Mouse (Mus musculus) lung, postnatal 14 days (tissue): ENCODE data around the gene Slc38a3.

ENCODE experiments used
- DNase-seq: peaks from one replicate; pipeline ENCODE4 v3.0.0; 2021

Gene Slc38a3

DNA sequence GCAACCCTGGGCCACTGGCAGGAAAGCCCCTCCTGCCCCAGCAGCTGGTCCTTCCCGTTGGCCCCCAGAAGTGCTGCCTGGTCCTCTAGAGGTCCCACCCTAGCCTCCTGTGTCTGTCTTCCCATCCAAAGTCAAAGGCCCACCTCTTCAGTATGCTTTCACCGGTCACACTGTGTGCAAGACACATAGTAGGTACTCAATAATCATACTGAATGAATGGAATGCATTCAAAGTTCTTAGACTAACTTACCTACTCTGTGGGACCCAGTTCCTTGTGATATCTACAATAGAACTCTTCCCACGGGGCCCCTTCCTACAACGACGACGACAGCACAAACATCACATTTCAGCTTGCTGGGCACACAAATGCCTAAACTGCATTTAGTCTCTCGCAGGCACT is 4.0 kb downstream of the Slc38a3 start:
- DNase-seq, result no peak

DNA sequence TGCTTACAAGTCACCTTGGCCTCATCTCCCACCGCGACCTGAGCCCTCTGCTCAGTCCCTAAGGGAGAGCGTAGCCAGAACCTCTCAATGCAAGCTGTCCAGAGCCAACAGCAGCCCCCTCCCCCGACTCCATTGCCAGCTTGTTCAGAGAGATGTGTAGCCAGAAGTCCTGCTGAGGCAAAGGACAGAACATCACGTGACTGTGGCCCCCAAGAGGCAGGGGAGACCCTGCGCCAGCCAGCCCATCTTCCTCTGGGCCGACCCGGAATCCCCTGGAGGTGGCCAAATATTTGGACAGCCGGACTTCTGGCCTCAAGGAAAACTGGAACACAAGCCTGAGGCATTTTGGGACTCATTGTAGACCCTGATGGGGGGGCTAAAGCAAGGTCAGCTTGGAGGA is 5.8 kb downstream of the Slc38a3 start:
- DNase-seq, result no peak

DNA sequence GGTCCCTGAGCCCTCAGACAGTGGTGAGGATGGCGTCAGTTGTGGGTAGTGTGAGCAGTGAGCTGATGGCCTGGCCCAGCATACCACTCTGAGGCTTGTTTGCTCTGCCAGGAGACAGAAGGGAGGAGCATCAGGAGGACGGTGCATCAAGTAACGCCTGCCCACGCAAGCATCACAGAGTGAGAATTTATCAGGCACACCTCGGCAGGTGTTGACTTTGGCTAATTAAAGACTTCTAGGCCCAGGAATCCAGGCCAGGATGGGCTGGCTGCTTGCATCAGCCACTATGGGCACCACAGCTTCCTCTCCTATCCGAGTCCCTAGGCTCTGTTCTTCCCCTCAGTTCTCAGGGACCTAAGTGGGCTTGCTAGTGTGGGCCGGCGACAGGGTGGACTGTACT is 7.0 kb downstream of the Slc38a3 start:
- no peak for DNase-seq

DNA sequence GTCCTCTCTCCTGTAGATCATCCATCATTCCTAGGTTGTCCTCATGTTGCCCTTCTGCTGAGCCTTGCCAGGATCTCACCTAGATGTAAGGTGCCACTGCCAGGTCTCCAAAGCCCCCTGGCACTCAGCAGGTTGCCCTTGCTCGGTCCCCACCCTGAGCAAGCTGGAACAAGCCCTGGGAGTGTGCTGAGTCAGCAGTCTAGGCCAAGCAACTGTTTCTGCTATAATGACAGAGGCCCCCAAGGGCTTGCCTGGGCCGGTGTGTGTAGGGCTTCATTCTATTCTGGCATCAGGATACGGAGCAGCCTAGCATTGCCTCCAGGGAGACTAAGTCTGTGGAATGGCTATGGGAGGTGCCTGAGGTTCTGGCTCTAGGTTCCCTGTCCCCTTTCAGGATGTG is 8.6 kb downstream of the Slc38a3 start:
- DNase-seq, result no peak

DNA sequence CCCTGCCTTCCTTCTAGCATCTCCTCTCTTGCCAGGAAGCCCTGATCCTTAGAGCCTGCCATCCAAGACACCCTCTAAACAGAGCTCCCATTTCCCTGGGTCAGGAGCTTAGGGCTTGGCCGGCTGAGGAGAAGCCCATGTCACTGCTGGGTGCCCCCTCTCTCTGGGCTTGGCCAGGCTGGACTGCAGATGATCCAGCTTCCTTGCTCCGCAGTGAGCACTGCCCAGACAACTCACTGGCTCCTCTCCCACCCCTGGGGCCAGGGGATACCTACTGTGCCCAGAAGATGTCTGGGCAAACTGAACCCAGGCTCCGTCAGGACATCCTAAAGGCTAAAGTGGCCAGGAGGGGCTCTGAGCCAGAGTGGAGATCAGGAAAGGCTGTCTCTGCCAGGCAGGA is 9.4 kb downstream of the Slc38a3 start:
- DNase-seq, result no peak

DNA sequence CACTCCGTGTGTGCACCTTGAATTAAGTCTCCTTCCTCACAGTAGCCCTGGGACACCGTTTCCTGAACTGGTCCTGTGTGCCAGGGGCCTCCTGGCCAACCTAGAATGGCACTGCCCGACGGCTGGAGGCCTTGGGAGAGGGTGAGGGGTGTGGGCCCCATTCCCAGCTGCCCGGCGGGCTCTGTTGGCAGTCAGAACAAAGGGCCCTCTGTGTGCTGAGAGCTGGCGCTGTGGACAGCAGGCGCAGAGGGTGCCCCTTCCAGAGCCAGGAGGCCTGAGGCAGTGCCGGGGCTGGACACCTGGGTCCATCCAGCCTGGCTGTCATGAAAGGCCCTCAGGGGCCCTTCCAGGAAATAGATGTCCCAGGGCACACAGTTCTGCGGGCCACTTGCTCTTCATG is 9.8 kb downstream of the Slc38a3 start:
- DNase-seq, result no peak

DNA sequence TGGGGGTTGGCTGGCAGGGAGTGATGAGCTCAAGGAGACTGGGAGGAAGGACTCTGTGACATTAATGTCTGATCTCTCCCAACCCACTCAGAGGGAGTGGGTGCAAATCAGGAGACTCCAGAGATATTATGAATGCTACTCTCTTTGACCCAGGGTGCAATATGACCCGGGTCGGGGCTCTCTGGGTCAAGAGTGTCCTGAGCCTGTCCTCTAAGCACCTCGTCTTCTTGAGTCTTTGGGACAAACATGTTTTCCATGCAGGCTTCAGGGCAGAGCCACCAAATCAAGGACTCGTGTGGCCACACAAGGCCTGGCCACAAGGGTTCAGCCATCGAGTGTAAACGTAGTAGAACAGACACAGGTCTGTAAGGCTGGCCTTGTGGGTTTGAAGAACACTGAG is 11.2 kb downstream of the Slc38a3 start:
- no peak for DNase-seq

DNA sequence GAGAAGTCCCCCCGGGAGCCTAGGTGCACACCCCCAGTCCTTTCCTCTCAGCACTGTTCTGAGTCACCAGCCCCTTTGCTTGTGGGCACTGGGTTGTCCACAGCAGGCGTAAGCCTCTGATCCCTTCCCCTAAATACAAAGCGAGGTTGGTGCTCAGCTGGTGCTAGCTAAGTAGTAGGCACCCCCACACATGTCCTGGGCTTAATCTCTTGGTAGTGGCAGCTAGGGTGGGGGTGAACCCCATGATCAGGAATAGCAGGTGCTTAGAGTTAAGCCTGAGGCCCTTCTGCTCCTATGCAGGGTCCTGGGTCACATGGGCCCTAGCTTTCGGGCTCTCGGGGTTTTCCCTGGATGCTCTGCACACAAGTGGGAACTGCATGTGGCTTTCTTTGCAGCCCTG is 12.2 kb downstream of the Slc38a3 start:
- DNase-seq, result no peak

DNA sequence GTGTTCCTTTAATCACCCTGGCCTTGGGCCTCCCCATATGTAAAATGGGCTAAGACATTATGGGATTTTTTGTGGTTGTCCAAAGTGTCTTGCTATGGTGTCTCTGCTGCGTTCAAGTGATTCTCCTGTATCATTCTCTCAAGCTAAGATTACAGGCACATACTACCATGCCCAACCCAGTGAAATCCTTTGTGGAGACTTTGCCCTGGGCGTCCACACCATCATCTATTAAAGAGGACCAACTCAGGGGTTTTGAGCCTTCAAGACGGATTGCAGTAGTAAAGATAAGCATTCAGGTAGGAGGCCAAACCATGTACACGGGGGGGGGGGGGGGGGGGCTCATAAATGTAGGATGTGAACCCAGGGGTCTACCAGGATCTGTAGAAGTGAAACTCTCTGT is 14.7 kb downstream of the Slc38a3 start:
- no peak for DNase-seq

DNA sequence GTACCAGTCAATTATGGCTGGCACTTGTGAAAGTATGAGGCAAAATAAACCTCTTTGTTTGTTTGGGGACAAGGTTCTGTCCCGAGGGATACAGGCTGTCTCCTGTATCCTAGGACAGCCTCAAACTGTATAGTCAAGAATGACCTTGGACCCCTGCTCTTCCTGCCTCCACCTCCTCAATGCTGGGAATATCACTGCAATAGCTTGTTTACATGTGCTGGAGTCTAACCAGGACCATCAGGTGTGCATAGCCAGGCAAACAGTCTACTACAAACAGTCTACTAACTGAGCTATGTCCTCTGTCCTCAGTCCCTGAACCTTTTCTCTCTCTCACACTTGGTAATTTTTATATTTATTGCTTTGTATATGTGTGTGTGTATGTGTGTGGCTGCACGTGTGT is 15.9 kb downstream of the Slc38a3 start:
- no peak for DNase-seq

DNA sequence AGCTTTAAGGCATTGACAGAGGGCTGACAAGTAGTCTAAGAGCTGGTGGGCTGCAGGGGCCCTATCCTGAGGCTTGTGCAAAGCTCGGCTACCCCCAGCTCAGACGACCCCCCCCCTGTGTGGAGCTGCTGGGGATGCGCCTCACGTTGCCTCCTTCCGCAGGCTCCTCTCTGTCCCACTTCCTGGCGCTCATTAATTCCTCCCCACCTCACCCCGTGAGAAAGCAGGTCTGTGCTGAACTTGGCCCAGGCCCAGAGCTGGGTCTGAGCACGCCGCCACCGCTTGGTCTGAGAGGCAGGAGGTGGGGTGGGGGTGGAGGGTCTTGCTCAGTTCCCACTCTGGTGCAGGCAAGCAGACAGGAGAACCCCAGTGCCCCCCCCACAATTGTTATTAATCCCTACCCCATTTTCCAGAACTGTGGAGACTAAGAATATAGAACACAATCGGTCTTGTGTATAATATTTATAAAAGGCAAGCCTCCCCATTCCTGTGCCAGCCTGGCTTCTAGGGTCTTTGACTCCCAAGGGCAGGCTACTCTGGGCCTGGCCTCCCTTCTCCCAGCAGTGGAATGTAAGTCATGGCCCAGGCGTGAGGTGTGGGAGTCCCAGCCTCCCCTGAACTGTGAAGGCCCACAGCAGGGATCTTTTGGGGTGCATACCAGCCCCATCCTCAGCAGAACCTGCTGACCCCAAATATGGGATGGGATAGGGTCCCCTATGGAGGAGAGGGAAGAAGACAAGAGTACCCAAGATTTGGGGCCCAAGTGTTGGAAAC is 18.4 kb downstream of the Slc38a3 start:
- no peak for DNase-seq

DNA sequence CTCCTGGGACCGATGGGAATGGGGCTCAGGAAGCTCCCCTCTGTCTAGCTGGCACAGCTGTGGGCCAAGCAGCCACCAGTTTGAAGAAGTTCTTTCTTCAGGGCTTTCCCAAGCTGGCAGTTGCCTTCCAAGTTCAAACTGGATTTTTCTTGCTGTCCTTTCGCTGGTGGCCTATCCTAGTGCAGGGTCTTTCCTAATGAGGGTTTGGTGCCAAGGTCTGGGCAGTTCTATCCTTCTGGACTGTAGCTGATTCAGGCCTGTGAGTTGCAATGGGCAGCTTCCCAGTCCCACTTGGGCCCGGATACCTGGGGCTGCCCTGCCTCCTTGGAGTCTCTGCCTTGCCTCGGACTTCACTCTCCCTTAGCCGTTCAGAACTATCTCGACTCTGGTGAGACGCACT is 19.1 kb downstream of the Slc38a3 start:
- DNase-seq, result no peak

DNA sequence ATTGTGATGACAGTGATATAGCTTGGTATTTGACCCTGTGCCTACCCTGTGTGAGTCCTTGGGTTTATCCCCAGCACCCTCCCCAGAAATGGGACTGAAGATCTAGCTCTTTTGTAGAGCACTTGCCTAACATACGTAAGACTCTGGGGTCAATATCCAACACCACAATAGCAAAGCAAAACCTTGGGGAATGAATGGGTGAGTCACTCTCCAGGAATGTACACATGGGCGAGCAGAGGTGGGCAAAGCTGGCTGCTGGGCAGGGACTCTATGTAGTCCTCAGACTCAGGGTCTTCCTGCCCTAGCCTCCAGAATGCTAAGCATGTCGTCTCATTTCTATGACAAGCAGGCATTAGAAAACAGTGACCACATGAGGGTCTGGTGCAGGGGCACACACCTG is 20.6 kb downstream of the Slc38a3 start:
- DNase-seq, result no peak

DNA sequence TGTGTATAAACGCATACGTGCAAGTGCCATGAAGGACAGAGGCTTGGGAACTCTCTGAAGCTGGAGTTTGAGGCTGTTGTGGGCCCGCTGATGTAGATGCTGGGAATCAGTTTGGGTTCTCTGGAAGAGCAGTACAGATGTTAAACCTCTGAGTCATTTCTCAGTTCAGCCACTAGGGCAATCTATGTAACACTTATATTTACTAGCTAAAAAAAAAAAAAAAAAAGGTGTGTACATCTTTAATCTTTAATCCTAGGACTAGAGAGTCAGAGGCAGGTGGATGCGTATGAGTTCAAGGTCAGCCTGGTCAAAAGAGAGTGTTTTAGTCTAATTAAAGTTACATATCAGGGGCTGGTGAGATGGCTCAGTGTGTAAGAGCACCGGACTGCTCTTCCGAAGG is 22.4 kb downstream of the Slc38a3 start:
- no peak for DNase-seq

DNA sequence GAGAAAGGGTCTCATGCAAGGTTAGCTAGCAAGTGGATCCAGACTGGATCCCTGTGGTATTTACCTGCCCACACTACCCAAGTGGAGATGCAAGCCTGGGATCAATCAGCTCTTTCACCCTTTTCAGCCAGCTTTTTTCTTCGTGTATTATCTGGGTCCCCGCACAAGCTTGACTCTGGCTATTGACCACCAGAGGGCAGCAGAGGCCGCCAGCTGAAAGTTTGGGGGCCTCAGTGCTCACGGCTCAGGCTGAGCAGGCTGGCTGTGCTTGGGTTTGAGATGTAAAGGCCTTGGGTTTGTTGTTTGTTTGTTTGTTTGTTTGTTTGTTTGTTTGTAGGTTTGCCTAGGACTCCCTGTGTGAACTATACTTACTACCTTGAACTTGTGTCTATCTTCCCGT is 23.8 kb downstream of the Slc38a3 start:
- peak; percentile 88 for DNase-seq

DNA sequence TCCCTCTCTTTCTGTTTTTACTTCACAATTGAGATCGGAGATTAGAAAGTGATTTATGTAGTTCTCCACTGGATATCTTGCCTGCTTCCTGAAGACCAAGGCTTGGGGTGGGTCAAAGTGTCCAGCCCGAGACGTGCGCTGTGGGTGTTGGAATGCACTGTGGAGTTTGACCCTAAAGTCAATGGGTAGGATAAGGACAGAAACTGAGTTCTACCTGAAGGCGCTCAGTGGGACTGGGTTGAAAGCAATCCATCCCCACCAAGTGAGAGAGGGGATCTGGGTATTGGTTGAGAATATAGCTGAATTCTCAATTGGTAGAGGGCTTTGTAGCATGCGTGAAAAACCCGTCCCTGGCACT is 24.2 kb downstream of the Slc38a3 start:
- DNase-seq, result no peak

DNA sequence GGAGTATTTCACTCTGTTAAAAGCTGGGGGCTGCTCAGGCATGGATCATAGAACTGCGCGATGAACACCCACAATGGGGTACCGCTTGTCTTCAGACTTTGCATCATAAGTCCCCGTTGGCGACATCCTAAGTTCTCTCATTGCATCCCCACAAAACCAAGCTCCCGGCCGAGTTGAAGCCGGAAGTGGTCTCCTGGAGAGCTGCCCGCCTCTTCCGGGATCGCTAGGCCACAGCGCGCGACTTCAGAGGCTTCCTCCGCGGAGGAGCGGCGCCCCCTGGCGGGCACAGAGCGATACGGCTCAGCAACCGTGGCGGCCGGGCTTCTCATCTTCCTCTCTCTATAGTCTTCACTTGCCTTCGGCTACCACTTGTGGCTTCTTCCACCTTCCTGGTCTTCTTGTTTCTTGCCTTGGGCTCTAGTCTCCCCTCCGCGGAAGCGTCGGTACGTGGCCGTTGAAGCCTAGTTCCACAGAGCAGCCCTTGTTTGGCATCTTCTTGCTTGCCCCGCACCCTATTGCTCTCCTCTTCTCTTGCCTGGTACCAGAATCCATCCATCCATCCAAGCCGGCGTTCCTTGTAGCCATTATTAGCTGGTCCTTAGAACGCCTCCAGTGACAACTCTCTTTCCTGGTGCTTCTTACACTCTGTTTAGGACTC is 24.7 kb downstream of the Slc38a3 start:
- peak; percentile 96 for DNase-seq

DNA sequence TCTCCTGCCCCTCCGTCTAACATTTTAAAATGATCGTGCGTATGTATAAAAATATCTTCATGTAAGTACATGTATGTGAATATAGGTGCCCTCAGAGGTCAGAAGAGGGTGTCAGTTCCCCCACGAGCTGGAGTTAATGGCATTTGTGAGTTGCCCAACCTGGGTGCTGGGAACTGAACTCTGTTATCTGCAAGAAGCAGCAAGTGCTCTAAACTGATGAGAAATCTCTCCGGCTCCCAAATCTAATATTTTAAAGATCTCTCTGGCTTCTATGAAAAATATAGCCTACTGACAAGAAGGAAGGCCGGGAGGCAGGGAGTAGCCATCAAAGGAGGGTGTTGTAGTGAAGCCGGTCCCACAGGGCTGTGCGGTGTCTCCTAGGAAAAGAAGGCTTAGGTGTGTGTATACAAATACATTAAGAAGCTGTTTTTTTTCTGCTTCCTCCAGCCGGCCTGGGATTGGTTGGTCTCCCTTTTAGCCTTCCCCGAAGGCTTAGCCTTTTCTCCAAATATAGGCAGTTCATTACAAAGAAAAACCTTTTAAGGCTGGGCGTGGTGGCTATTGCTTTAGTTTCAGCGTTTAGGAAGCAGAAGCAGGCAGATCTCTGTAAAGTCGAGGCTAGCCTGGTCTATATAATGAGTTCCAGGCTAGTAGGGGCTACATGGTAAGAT is 25.7 kb downstream of the Slc38a3 start:
- DNase-seq, result no peak

DNA sequence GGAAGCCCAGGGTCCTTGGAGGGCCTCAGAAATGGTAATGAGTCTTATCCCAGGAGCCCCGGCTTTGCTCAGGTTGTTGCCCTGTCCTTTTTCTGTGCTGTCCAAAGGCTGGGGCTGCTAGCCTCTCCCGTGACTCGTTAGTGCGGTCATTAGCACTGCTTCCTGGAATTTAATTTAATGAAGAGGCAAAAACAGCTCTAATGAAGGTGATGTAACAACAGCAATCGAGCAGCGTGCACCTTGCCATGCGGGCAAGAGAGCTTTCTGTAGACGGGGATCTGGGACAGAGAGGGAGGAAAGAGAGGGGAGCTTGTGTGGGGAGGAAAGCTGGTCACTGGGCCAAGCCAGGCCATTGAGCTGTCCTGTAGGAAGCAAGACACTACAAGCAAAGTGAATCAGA is 27.7 kb downstream of the Slc38a3 start:
- no peak for DNase-seq

DNA sequence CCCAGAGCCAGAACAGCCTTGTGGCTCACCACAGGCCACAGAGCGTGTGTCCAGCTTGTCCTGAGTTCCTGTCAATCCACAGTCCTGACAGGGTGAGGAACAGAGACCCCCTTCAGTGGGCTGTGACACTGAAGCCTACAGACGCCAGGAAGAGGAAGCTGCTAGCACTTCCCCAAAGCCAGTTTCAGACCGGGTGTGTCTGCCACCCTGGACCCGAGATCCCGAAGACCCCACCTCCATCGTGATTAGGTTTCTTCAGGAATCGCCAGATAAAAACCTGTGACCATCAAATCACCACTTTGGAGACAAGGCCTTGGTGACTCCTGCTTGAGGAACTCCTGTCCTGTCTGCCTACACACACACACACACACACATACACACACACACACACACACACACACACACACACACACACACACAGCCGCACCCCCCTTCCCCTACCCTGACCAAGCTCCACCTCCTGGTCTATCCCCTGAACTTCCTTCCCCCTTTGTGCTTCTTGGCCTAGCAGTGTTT is 29.0 kb downstream of the Slc38a3 start:
- DNase-seq, result peak; percentile 40

DNA sequence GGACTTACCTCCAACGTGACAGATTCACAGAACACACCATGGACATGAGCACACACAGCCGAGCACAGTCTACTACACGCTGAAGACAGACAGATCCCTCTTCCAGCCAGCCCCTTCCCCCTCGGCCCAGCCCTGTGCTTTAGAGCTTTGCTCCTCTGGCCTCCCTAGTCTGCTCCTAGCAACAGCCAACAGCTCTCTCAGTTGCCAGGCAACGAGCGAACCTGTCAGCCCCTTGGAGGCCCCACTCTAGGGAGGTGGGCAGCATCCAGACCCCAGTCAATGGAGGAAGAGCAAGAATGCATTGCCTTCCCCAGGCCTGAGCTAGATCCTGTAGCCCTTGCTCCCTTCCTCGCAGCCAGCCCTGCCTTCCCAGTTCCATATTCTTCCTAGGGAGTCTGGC is 32.3 kb downstream of the Slc38a3 start:
- DNase-seq, result no peak

DNA sequence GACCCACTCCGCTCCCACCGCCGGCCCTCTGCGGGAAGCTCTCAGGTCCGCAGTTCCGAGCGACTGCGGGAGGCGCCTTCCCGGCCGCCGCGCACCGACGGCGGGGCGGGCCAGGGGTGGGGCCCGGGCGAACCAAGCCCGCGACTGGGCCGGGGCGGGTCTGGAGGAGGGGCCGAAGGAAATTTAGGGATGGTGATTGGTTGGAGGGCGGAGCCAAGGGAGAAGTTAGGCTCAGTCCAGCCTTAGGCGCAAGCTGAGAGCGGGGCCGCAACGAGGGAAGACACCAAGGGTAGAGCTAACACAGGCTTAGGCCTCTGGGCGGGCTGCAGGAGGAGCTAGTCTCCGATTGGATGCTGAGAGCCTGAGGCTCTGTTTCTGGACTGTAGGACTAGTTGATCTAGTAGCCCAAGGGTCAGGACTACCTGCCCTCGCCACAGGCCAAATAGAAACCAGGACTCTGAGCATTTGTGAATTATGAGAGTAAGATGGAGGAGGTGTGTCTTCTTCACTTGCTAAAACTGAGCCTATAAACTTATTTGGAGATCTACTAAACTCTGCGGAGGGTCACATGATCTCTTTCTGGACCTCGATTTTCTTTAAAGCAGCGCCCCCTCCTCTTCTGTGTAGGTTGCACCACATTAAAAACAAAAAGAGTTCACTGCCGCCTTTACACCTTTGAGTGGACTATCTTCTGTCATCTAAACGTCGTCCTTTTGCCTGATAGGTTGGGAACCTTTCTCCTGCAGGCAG is 33.9 kb downstream of the Slc38a3 start, which contains the start of gene Gnai2:
Gene Gnai2, minus strand, starts transcription at position 89 of the 750 bp plus-strand sequence.
- DNase-seq, result peak; percentile 97
